Mouse (Mus musculus) stomach, postnatal 0 days (tissue): Measurements from ENCODE around the gene Sez6l2.

Source experiments
- CTCF ChIP-seq: IDR thresholded peaks from 2 replicates; pipeline ENCODE4 v1.5.1; 2016; ENCODE audit warnings: antibody characterized with exemption, low read depth, mild to moderate bottlenecking, moderate library complexity
- EP300 ChIP-seq: optimal IDR thresholded peaks from 2 replicates; pipeline ENCODE3; 2016; ENCODE audit warnings: antibody characterized with exemption

GRCm38 (mm10) chr7:127013385-127013784 lies 63.0 kb downstream of the Sez6l2 start:
- TF ChIP-seq CTCF (no peak), EP300 (no peak)
